Mouse (Mus musculus) lung, adult 2 months (tissue): ENCODE results near the gene Myh14.
A peak's percentile ranks its signal among the peaks of the same experiment; 100 is the strongest.

Experiments
- CTCF ChIP-seq: fragments of 200-500 bp; IDR thresholded peaks from 2 replicates; pipeline ENCODE4 v1.5.1; 2011; ENCODE audit warnings: mild to moderate bottlenecking, low read length, control low read depth; ENCODE audit not compliant: insufficient read depth
- POLR2A ChIP-seq: fragments of 200-500 bp; IDR thresholded peaks from 2 replicates; pipeline ENCODE4 v1.6.1; 2011; ENCODE audit warnings: low read depth, mild to moderate bottlenecking, control low read depth, low read length, borderline replicate concordance; ENCODE audit errors: extremely low read depth

DNA sequence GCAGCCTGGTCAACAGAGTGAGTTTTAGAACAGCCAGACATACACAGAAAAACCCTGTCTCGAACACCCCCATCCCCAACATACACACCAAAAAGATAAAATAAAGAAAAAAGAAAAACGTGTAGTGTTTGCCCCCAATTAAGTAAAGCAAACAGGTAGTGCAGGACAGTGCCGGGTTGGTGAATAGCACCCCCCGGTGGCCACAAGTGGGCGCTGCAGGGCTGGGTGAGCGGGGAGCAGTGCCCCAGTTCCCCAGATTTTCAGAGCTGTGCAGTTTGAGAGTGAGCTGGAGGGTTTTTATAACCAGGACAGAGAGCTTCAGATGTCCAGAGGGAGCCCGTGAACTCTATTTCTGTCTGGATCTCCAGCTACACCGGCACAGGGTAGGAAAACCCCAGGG is 28.8 kb downstream of the Myh14 start:
- TF ChIP-seq POLR2A: no peak
- TF ChIP-seq CTCF: peak; percentile 32; the same call in 1 of the 2 replicates
